Mouse (Mus musculus) 3134 (cell line): ENCODE results near the gene Gin1.
A peak's percentile ranks its signal among the peaks of the same experiment; 100 is the strongest.

Experiments
- DNase-seq: peaks from one replicate; pipeline ENCODE4 v3.0.0-alpha.2; 2011; ENCODE audit warnings: low spot score; ENCODE audit not compliant: insufficient read length; ENCODE audit errors: extremely low read depth

The Gin1 gene

DNA sequence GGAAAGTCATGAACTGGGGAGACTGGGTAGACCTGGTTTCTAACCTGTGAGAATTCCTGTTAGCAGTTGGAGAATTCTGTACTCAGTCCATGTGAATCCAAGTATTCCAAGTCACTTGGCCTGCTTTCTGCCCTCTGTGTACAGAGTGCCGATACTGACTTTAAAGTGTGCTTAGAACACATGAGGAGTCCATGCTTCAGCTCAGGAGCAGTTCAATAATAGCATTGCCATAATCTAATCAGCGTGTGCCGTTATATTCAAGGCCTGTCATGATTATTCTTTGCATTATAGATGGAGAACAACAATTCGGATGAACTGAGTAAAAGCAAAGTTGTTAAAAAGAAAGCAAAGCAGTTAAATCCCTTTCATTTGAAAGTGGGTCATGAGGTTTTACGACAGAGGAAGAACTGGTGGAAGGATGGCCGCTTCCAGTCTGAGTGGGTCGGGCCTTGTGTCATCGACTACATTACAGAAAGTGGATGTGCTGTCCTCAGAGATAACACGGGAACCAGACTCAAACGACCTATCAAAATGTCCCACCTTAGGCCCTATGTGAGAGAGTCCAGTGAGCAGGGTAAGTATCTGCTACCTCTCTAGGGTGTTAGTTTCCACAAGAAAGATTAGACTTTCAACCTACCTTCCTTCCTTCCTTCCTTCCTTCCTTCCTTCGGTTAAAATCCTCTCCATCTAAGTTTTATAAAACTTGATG, 15.9 kb downstream of the Gin1 start:
- no peak for DNase-seq

- no peak for DNase-seq
Observed at GRCm38 (mm10) chr1:97787674-97788073, 17.7 kb downstream of the Gin1 start.

- DNase-seq, result no peak
Observed at GRCm38 (mm10) chr1:97788490-97788889, 18.5 kb downstream of the Gin1 start.

DNA sequence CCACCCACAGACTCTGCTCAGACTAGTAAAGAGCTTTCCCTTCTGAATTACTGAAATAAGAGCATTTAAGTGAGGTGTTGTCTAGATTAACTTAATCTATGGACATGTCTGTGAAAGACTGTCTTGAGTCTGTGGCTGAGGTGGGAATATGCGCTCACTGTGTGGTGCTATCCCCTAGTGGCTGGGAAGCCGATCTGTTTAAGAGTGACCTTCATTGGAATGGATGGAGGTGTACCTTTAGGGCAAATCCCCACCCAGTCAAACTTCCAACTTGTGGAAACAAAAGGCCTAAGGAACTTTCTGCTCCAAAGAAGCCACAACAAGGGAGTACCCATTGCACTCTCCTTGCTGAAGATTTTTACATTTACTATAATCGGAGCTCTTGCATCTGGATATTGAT, 24.1 kb downstream of the Gin1 start:
- no peak for DNase-seq

- no peak for DNase-seq
Observed at GRCm38 (mm10) chr1:97795936-97796335, 26.0 kb downstream of the Gin1 start.

DNA sequence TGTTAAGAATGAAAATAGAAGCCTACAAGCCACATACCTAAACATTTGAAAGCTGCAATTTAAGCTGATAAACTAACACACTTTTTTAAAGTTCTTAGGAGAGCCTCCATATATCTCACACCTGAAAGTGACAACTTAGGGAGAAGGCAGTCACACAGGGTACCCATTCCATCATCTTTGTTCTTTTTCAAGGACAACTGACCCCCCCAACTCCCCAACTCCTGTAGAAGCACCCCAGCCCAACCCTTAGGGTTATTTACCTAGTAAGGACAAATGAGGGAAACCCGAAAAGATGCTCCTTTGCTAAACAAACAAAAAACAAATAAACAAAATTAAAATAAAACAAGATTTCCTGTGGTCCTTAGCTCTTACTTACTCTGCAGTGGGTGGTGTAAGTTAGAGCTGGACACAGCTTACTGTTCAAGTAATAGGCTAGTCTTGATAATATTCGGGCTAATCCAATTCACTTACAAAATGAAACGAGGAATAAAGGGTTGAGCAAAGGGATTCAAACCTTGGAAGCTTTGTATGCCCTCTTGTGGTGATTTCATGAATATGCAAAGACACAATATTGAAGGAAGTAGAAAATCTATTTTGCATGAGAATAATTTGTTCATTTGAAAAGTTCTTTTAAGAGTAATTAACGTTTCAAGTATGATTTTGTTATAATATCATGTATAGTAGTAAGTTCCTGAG, 32.4 kb downstream of the Gin1 start:
- peak; percentile 20 for DNase-seq

DNA sequence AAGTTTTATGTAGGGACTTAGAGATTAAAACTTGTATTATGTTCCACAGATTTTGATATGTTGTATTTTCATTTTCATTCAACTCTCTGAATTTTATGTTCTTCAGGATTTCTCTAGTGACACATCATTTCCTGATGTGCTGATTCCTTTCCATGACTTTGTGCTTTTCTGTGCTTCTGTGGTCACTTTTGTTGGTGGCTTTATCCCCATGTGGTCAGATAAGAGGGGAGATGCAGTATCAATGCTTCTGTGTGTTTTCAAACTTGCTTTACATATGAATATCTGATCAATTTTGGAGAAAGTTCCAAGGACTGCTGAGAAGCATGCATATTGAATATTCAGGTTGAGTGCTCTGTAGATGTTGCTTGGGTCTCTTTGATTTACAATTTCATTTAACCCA, 34.5 kb downstream of the Gin1 start:
- no peak for DNase-seq

DNA sequence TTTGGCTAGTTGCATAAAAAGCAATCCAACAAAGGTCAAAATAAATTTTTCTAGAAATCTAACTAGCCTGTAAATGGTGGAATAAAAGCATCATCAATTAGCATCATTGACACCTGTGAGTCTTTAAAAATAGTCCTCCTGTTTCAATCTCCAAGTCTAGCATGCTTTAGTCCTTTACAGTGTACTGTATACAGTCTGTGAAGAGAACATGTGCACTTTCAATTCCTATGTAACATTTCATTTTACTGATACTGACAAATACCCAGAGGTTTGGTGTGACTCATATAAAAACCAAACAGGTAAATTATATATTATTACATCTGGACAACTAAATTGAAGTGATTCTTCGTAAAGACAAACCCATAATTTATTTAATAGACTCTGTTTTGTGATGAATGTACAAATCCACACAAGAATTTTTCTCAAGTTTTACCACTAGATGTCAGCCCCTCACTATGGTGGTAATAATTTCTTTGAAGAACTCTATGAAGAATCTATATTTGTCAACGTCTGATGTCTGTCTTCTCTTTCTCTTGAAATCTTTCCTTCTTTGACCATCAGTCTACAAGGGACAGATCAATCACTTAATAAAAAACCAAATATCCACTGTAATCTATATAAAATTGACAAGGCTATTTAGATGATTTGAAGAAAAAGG, 39.4 kb downstream of the Gin1 start:
- DNase-seq, result peak; percentile 7

- DNase-seq, result no peak
Observed at GRCm38 (mm10) chr1:97821282-97821681, 51.3 kb downstream of the Gin1 start.

DNA sequence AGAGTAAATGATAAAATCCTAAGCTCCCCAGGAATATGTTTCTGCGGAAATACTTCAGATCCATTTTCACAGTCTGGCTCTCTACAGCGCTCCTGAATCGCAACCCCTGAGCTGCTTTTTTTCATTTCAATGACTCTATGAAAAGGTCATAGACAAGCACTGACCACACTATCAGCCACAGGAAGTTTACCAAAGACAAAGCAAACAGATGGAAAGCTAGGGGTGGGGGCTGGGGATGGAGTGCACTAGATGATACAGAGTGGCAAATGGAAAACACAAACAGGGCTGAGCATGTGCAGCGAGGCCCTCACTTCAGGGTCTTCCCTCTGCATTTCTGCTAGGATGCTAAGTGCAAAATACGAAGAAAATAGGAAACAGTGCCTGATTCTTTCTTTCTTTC, 52.2 kb downstream of the Gin1 start:
- no peak for DNase-seq

GRCm38 (mm10) chr1:97822904-97823303, 52.9 kb downstream of the Gin1 start:
- no peak for DNase-seq

DNA sequence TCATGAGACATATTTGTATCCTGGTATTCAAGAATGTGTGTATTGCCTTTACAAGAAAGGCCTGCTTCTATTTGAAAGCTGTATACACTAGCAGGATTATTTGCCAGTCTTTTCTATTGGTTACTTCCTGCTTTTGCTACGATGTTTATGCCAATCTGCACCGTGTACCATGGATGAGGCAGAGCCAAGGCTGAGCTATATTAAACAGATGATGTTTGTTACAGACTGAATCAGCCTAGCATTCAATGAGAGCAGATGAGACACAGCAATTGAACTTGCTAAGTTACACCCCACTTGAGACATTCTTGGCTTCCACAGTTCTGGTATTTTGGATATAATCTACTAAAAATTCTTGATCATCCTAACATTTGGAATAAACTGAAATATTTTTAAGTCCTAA, 57.6 kb downstream of the Gin1 start:
- no peak for DNase-seq

DNA sequence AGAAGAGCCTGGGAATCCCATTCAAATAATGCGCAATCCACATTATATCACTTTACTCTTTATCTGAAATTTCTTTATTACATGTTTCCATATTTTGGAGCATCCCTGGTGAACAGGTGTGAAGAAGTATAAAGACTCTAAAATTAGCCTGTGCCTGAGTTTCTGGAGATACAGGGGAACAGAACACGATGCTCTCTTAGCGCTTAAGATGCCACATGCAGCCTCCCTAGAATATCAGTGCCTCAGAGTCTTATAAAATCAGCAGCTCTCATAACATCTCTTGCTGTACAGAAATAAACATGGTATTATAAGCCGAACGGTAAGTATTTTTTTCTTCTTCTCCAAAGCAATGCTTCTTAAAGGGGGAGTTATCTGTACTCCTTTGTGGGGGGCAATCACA, 58.1 kb downstream of the Gin1 start:
- DNase-seq, result no peak

DNA sequence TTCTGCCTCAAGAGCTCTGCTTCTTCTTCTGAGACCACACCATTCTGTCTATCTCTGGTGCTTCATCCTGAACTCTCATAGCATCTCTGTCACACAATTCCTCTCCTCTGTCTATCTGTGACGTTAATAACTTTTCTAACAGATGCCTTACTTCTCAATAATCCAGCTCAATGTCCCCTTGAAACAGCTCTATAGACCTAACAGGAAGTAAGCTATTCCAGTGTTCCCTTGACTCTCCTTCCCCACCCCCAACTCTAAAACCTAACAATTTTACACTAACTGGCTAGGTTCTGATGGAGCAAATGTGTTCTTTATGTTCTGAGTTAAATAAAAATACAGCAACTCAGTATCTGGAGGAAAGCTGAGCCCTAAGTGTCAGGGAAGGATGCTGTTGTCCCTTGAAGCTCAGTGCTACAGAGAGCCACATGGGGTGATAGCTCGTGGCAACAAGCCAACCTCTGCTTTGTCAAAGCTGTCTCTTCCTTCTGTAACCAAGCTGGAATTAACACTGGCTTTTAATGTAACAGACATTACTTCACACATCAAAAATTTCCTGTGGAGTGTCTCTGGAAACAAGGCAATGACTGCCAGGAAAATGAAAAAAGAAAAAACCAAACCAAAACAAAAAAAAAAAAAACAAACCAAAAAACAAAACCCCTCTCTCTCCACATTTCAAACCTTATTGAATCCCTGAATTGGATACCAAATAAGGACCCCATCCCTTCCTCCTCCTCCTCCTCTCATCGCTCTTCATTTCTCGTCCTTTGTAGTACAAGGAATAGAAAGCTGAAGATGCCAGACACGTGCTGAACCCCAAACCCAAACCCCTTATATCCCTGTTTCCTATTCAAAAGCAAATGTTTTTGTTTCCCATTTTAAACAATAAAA, 63.7 kb downstream of the Gin1 start:
- no peak for DNase-seq

DNA sequence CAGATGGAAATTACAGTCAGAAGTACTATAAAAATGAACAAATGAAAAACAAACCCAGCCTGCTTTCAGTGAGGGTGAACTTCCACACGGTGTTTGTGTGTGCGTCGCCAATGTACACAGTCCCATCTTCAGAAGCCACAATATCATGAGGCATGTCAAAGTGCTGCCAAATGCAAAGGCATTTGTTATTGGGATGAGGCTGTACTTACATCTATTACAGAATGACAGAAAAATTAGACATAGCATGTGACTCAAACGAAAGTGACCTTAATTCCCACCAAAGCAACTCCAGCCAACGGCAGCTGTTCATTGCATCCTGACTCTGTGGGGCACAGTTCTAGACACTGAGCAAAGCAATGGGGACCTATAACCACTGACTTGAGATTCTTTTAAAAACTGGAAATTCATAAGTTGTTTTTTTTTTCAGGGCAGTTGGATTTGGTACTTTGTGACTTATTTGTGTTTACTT, 64.4 kb downstream of the Gin1 start:
- no peak for DNase-seq
